Mouse (Mus musculus): ENCODE data around the gene Prdm11. TPM values are rescaled to one million over a fixed set of nuclear protein-coding genes. Genes with fewer than 3 reads are reported as not detected.
A peak's percentile ranks its signal among the peaks of the same experiment; 100 is the strongest.

The Prdm11 gene
- total and polyA plus RNA-seq, 2 experiments from 2014 or later: 3.5 to 14.9 TPM

- DNase-seq (ENCODE audit: low spot score) (peak; percentile 64), ATAC-seq (peak; percentile 38)
- Histone ChIP-seq H3K4me3 (ENCODE audit: low read length) (no peak overlapping the region), H3K36me3 (ENCODE audit: insufficient read depth, low read length) (no peaks in the 10 kb centered on the region), H3K27ac (peak overlapping the region; percentile 58; the same call in 1 of the 2 replicates), H3K9me3 (ENCODE audit: low read length) (no peaks in the 10 kb centered on the region), H3K4me1 (ENCODE audit: insufficient read depth, low read length) (peaks cover 13% of the 10 kb centered on the region), H3K9ac (replicated peaks; ENCODE audit: low read length) (no peak overlapping the region; the same call in 1 of the 2 replicates), H3K27me3 (ENCODE audit: insufficient read depth, low read length) (no peaks in the 10 kb centered on the region), H3K4me2 (ENCODE audit: low read depth, low read length) (no peak overlapping the region)
- no peak for TF ChIP-seq CTCF (IDR thresholded peaks at IDR 0.05; ENCODE audit: low read depth)
- WGBS: 13% methylated on average over 10 of the region's 10 CpGs
Measured at GRCm38 (mm10) chr2:92934312-92934982, 111.5 kb downstream of the Prdm11 start.

GRCm38 (mm10) chr2:92933379-92933778 lies 112.6 kb downstream of the Prdm11 start:
- H3K4me1 ChIP-seq (ENCODE audit: insufficient read depth, low read length): peaks cover 13% of the 10 kb centered on the region
- DNase-seq (ENCODE audit: low spot score): no peak
- WGBS: 85% methylated on average over 6 of the region's 6 CpGs
- no peaks in the 10 kb centered on the region for H3K36me3 ChIP-seq (ENCODE audit: insufficient read depth, low read length)
- H3K4me3 ChIP-seq (ENCODE audit: low read length): no peak overlapping the region
- no peak overlapping the region for H3K27ac ChIP-seq
- H3K9me3 ChIP-seq (ENCODE audit: low read length): no peaks in the 10 kb centered on the region
- H3K27me3 ChIP-seq (ENCODE audit: insufficient read depth, low read length): no peaks in the 10 kb centered on the region
- no peak overlapping the region for H3K9ac ChIP-seq (replicated peaks; ENCODE audit: low read length)
- no peak for TF ChIP-seq CTCF (IDR thresholded peaks at IDR 0.05; ENCODE audit: low read depth)
- ATAC-seq: no peak
- no peak overlapping the region for H3K4me2 ChIP-seq (ENCODE audit: low read depth, low read length)

- no peak for DNase-seq (ENCODE audit: low spot score)
- no peak overlapping the region for H3K4me2 ChIP-seq (ENCODE audit: low read depth, low read length)
- H3K4me3 ChIP-seq (ENCODE audit: low read length): no peak overlapping the region
- H3K27ac ChIP-seq: no peak overlapping the region
- 67% methylated on average over 7 of the region's 7 CpGs for WGBS
- H3K9me3 ChIP-seq (ENCODE audit: low read length): no peaks in the 10 kb centered on the region
- H3K4me1 ChIP-seq (ENCODE audit: insufficient read depth, low read length): peaks cover 13% of the 10 kb centered on the region
- H3K36me3 ChIP-seq (ENCODE audit: insufficient read depth, low read length): no peaks in the 10 kb centered on the region
- no peak for ATAC-seq
- no peak overlapping the region for H3K9ac ChIP-seq (replicated peaks; ENCODE audit: low read length)
- no peaks in the 10 kb centered on the region for H3K27me3 ChIP-seq (ENCODE audit: insufficient read depth, low read length)
- TF ChIP-seq CTCF (IDR thresholded peaks at IDR 0.05; ENCODE audit: low read depth): no peak
Measured at GRCm38 (mm10) chr2:92931061-92931460, 114.9 kb downstream of the Prdm11 start.

- H3K36me3 ChIP-seq (ENCODE audit: insufficient read depth, low read length): no peaks in the 10 kb centered on the region
- no peak for ATAC-seq
- 74% methylated on average over 5 of the region's 5 CpGs for WGBS
- no peak overlapping the region for H3K4me2 ChIP-seq (ENCODE audit: low read depth, low read length)
- no peak overlapping the region for H3K9ac ChIP-seq (replicated peaks; ENCODE audit: low read length)
- TF ChIP-seq CTCF (IDR thresholded peaks at IDR 0.05; ENCODE audit: low read depth): no peak
- no peaks in the 10 kb centered on the region for H3K27me3 ChIP-seq (ENCODE audit: insufficient read depth, low read length)
- no peak overlapping the region for H3K27ac ChIP-seq
- DNase-seq (ENCODE audit: low spot score): no peak
- H3K4me3 ChIP-seq (ENCODE audit: low read length): no peak overlapping the region
- H3K9me3 ChIP-seq (ENCODE audit: low read length): no peaks in the 10 kb centered on the region
- peaks cover 8% of the 10 kb centered on the region for H3K4me1 ChIP-seq (ENCODE audit: insufficient read depth, low read length)
Measured at GRCm38 (mm10) chr2:92929696-92930095, 116.3 kb downstream of the Prdm11 start.

- Histone ChIP-seq H3K4me3 (ENCODE audit: low read length) (no peak overlapping the region), H3K4me1 (ENCODE audit: insufficient read depth, low read length) (no peaks in the 10 kb centered on the region), H3K9me3 (ENCODE audit: low read length) (no peaks in the 10 kb centered on the region), H3K4me2 (ENCODE audit: low read depth, low read length) (no peak overlapping the region), H3K27me3 (ENCODE audit: insufficient read depth, low read length) (no peaks in the 10 kb centered on the region), H3K27ac (no peak overlapping the region), H3K36me3 (ENCODE audit: insufficient read depth, low read length) (no peaks in the 10 kb centered on the region), H3K9ac (replicated peaks; ENCODE audit: low read length) (no peak overlapping the region)
- no peak for TF ChIP-seq CTCF (IDR thresholded peaks at IDR 0.05; ENCODE audit: low read depth)
- WGBS: 47% methylated on average over 6 of the region's 6 CpGs
- ATAC-seq (no peak), DNase-seq (ENCODE audit: low spot score) (no peak)
Measured at GRCm38 (mm10) chr2:92924677-92925259, 121.2 kb downstream of the Prdm11 start.

GRCm38 (mm10) chr2:92920709-92921108 lies 125.3 kb downstream of the Prdm11 start:
- no peak for TF ChIP-seq CTCF (IDR thresholded peaks at IDR 0.05; ENCODE audit: low read depth)
- no peak overlapping the region for H3K4me3 ChIP-seq (ENCODE audit: low read length)
- DNase-seq (ENCODE audit: low spot score) (peak; percentile 83), ATAC-seq (peak; percentile 78)
- H3K4me2 ChIP-seq (ENCODE audit: low read depth, low read length): no peak overlapping the region
- peaks cover 24% of the 10 kb centered on the region for H3K4me1 ChIP-seq (ENCODE audit: insufficient read depth, low read length)
- no peaks in the 10 kb centered on the region for H3K27me3 ChIP-seq (ENCODE audit: insufficient read depth, low read length)
- H3K27ac ChIP-seq: peak overlapping the region; percentile 27; the same call in 1 of the 2 replicates
- WGBS: 19% methylated on average over 4 of the region's 4 CpGs
- H3K36me3 ChIP-seq (ENCODE audit: insufficient read depth, low read length): no peaks in the 10 kb centered on the region
- no peaks in the 10 kb centered on the region for H3K9me3 ChIP-seq (ENCODE audit: low read length)
- H3K9ac ChIP-seq (replicated peaks; ENCODE audit: low read length): no peak overlapping the region

Measured in hindbrain, postnatal 0 days (tissue).